30 mouse cellular contexts compared by ENCODE assay signal in the genomic region with DNA sequence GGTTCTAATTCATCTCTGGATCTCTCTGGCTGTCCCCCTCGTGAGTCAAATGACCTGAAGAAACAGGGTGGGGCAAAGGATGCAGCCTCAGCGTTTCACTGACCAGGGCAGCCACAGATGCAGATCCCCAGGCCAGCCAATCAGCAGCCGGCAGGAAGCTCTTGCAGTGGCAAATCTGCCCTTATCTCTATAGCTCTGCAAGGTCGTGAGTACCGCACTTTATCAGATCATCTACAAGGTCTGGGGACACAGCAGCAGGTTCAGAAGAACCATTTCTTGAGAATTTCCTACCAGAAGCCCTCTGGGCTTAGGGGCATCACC.
DNase-seq lines count a peak whose midpoint lies in the region; ATAC-seq and TF ChIP-seq lines count a peak whose summit lies in the region.
"Had no signal": no experiment of that assay in that cellular context is flagged by ENCODE, and none has a peak within 500 bp of the region (broad histone marks: within the 10 kb centered on the region; RNA-seq: fewer than 3 reads in every experiment).

No protein-coding gene starts in this region.

- no peak overlapping the region for H3K27ac ChIP-seq in intestine, embryonic 16.5 days (ENCODE audit: low read length)
- no peak overlapping the region for H3K27ac ChIP-seq in intestine, embryonic 15.5 days
- no peak overlapping the region for H3K27ac ChIP-seq in stomach, embryonic 16.5 days (ENCODE audit: low read length)
- H3K27ac ChIP-seq in stomach, postnatal 0 days (replicated peaks): no peak overlapping the region
- H3K27ac ChIP-seq in forebrain, embryonic 15.5 days (replicated peaks): no peak overlapping the region
- H3K27ac ChIP-seq: embryonic facial prominence, embryonic 10.5 days; embryonic facial prominence, embryonic 15.5 days; heart, adult 2 months; heart, embryonic 13.5 days; hindbrain, embryonic 15.5 days; left cerebral cortex, adult 2 months; limb, embryonic 13.5 days; liver, embryonic 12.5 days; midbrain, embryonic 12.5 days; neural tube, embryonic 15.5 days had no signal

- H3K4me1 ChIP-seq in intestine, embryonic 16.5 days (ENCODE audit: control insufficient read depth, insufficient read depth, low read length): peaks cover 4% of the 10 kb centered on the region; the same call in 1 of the 2 replicates
- H3K4me1 ChIP-seq in intestine, embryonic 15.5 days (replicated peaks): no peaks in the 10 kb centered on the region
- H3K4me1 ChIP-seq in stomach, embryonic 16.5 days (ENCODE audit: control insufficient read depth, insufficient read depth, low read length): no peaks in the 10 kb centered on the region
- no peaks in the 10 kb centered on the region for H3K4me1 ChIP-seq in stomach, postnatal 0 days (replicated peaks; ENCODE audit: control insufficient read depth, insufficient read depth)
- peaks cover 9% of the 10 kb centered on the region for H3K4me1 ChIP-seq in forebrain, embryonic 15.5 days
- H3K4me1 ChIP-seq: heart, embryonic 13.5 days; hindbrain, embryonic 15.5 days; limb, embryonic 13.5 days; liver, embryonic 12.5 days; neural tube, embryonic 15.5 days had no signal

- H3K27me3 ChIP-seq in intestine, embryonic 16.5 days (replicated peaks; ENCODE audit: control insufficient read depth, insufficient read depth, low read length): no peaks in the 10 kb centered on the region
- H3K27me3 ChIP-seq in intestine, embryonic 15.5 days (replicated peaks): no peaks in the 10 kb centered on the region
- no peaks in the 10 kb centered on the region for H3K27me3 ChIP-seq in stomach, embryonic 16.5 days (ENCODE audit: control insufficient read depth, insufficient read depth, low read length)
- H3K27me3 ChIP-seq in stomach, postnatal 0 days (ENCODE audit: control insufficient read depth, insufficient read depth, low read length): no peaks in the 10 kb centered on the region
- H3K27me3 ChIP-seq in forebrain, embryonic 15.5 days: no peaks in the 10 kb centered on the region
- H3K27me3 ChIP-seq: embryonic facial prominence, embryonic 15.5 days; heart, embryonic 13.5 days; hindbrain, embryonic 15.5 days; limb, embryonic 13.5 days; liver, embryonic 12.5 days; midbrain, embryonic 12.5 days; neural tube, embryonic 15.5 days; Patski had no signal

- 10% methylated on average over 5 of the region's 5 CpGs for WGBS in intestine, embryonic 16.5 days
- 11% methylated on average over 5 of the region's 5 CpGs for WGBS in intestine, embryonic 15.5 days
- 12% methylated on average over 5 of the region's 5 CpGs for WGBS in stomach, embryonic 16.5 days
- 13% methylated on average over 5 of the region's 5 CpGs for WGBS in stomach, postnatal 0 days
- WGBS in forebrain, embryonic 15.5 days: 33% methylated on average over 5 of the region's 5 CpGs

- no peak overlapping the region for H3K9ac ChIP-seq in intestine, embryonic 16.5 days (ENCODE audit: low read depth, low read length)
- H3K9ac ChIP-seq in intestine, embryonic 15.5 days: no peak overlapping the region
- H3K9ac ChIP-seq in stomach, embryonic 16.5 days (ENCODE audit: low read length): no peak overlapping the region
- no peak overlapping the region for H3K9ac ChIP-seq in stomach, postnatal 0 days (ENCODE audit: low read length)
- H3K9ac ChIP-seq in forebrain, embryonic 15.5 days (replicated peaks): no peak overlapping the region
- H3K9ac ChIP-seq: embryonic facial prominence, embryonic 15.5 days; heart, embryonic 13.5 days; hindbrain, embryonic 15.5 days; limb, embryonic 13.5 days; liver, embryonic 12.5 days; liver, postnatal 0 days; midbrain, embryonic 12.5 days; neural tube, embryonic 15.5 days had no signal

- H3K9me3 ChIP-seq in intestine, embryonic 16.5 days (ENCODE audit: control insufficient read depth, low read length): no peaks in the 10 kb centered on the region
- H3K9me3 ChIP-seq in intestine, embryonic 15.5 days: no peaks in the 10 kb centered on the region
- no peaks in the 10 kb centered on the region for H3K9me3 ChIP-seq in stomach, embryonic 16.5 days (replicated peaks; ENCODE audit: control insufficient read depth, low read length)
- H3K9me3 ChIP-seq in stomach, postnatal 0 days (ENCODE audit: control insufficient read depth, low read length): no peaks in the 10 kb centered on the region
- H3K9me3 ChIP-seq in forebrain, embryonic 15.5 days: no peaks in the 10 kb centered on the region
- H3K9me3 ChIP-seq: embryonic facial prominence, embryonic 15.5 days; heart, embryonic 13.5 days; hindbrain, embryonic 15.5 days; midbrain, embryonic 12.5 days; neural tube, embryonic 15.5 days had no signal

- no peak for TF ChIP-seq CTCF in stomach, postnatal 0 days (IDR thresholded peaks at IDR 0.05; ENCODE audit: low read depth)

- H3K4me3 ChIP-seq in intestine, embryonic 16.5 days (ENCODE audit: low read length): no peak overlapping the region
- H3K4me3 ChIP-seq in intestine, embryonic 15.5 days (replicated peaks): no peak overlapping the region
- no peak overlapping the region for H3K4me3 ChIP-seq in stomach, embryonic 16.5 days (replicated peaks; ENCODE audit: low read length)
- H3K4me3 ChIP-seq in stomach, postnatal 0 days (ENCODE audit: low read depth, low read length): no peak overlapping the region
- no peak overlapping the region for H3K4me3 ChIP-seq in forebrain, embryonic 15.5 days
- H3K4me3 ChIP-seq: embryonic facial prominence, embryonic 10.5 days; embryonic facial prominence, embryonic 15.5 days; heart, adult 2 months; heart, embryonic 13.5 days; hindbrain, embryonic 15.5 days; left cerebral cortex, adult 2 months; limb, embryonic 13.5 days; liver, embryonic 12.5 days; midbrain, embryonic 12.5 days; neural tube, embryonic 15.5 days had no signal

- no peak overlapping the region for H3K4me2 ChIP-seq in intestine, embryonic 16.5 days (ENCODE audit: low read depth, low read length)
- no peak overlapping the region for H3K4me2 ChIP-seq in intestine, embryonic 15.5 days (replicated peaks)
- H3K4me2 ChIP-seq in stomach, embryonic 16.5 days (ENCODE audit: low read depth, low read length): no peak overlapping the region
- no peak overlapping the region for H3K4me2 ChIP-seq in stomach, postnatal 0 days (replicated peaks; ENCODE audit: low read depth)
- H3K4me2 ChIP-seq in forebrain, embryonic 15.5 days (replicated peaks): no peak overlapping the region
- H3K4me2 ChIP-seq: embryonic facial prominence, embryonic 15.5 days; heart, embryonic 13.5 days; hindbrain, embryonic 15.5 days; limb, embryonic 13.5 days; liver, embryonic 12.5 days; midbrain, embryonic 12.5 days; neural tube, embryonic 15.5 days had no signal

- no peaks in the 10 kb centered on the region for H3K36me3 ChIP-seq in intestine, embryonic 16.5 days (ENCODE audit: control insufficient read depth, insufficient read depth, low read length)
- no peaks in the 10 kb centered on the region for H3K36me3 ChIP-seq in intestine, embryonic 15.5 days
- H3K36me3 ChIP-seq in stomach, embryonic 16.5 days (ENCODE audit: control insufficient read depth, insufficient read depth, low read length): no peaks in the 10 kb centered on the region
- H3K36me3 ChIP-seq in stomach, postnatal 0 days (ENCODE audit: control insufficient read depth, insufficient read depth, low read length): no peaks in the 10 kb centered on the region
- H3K36me3 ChIP-seq in forebrain, embryonic 15.5 days: no peaks in the 10 kb centered on the region
- H3K36me3 ChIP-seq: embryonic facial prominence, embryonic 10.5 days; embryonic facial prominence, embryonic 15.5 days; G1E; heart, embryonic 13.5 days; hindbrain, embryonic 15.5 days; limb, embryonic 13.5 days; liver, embryonic 12.5 days; midbrain, embryonic 12.5 days; neural tube, embryonic 15.5 days had no signal

- no peak for DNase-seq in stomach, postnatal 0 days (ENCODE audit: low spot score)
- DNase-seq in induced T-regulatory cell, adult 2 months (ENCODE audit: low read depth): peak; percentile 74
- DNase-seq in cerebellum, adult 9-10 months: no peak
- DNase-seq: cerebellum, adult 2 months; cerebellum, postnatal 25 days; gastrocnemius, postnatal 36 days; heart, adult 2 months; heart, postnatal 10 days; kidney, postnatal 14 days; liver, postnatal 0 days; lung, postnatal 36 days; right cerebral cortex, postnatal 4 days; thymus, postnatal 4 days had no signal

- no peak for TF ChIP-seq EP300 in stomach, postnatal 0 days (optimal IDR thresholded peaks at IDR 0.05)

- ATAC-seq in intestine, embryonic 16.5 days: peak; percentile 63
- ATAC-seq in intestine, embryonic 15.5 days: no peak
- 0 out of 2 replicates have a peak, but pooled peaks have one; percentile 25 for ATAC-seq in stomach, embryonic 16.5 days (ENCODE audit: insufficient read depth, low FRiP score)
- no peak for ATAC-seq in stomach, postnatal 0 days (ENCODE audit: low FRiP score, low TSS enrichment)
- ATAC-seq in forebrain, embryonic 15.5 days (replicated peaks): no peak
- ATAC-seq: forebrain, embryonic 14.5 days; intestine, postnatal 0 days; liver, embryonic 12.5 days; liver, postnatal 0 days; Patski had no signal

Comparison
In these comparisons a context has a peak if more than half of its experiments do, and no peak if none do; other contexts are left out.
1. ATAC-seq: peak in intestine, embryonic 16.5 days (single experiment) and stomach, embryonic 16.5 days (single experiment); none in intestine, embryonic 15.5 days (single experiment), stomach, postnatal 0 days (single experiment) and forebrain, embryonic 15.5 days (single experiment).